Mouse (Mus musculus) embryonic facial prominence, embryonic 12.5 days (tissue): ENCODE data around the gene Gas2l3. TPM values are rescaled to one million over a fixed set of nuclear protein-coding genes. Genes with fewer than 3 reads are reported as not detected.

Source experiments
- ATAC-seq: fragments of 200-750 bp; cut with Nextera tagmentation; 2 replicates; pipeline ENCODE4 v1.8.0; 2017; ENCODE audit not compliant: insufficient number of reproducible peaks, insufficient read depth, low FRiP score, low TSS enrichment
- H3K27ac ChIP-seq: fragments of 300-500 bp; sonication (generic); 2 replicates; pipeline ENCODE4 v1.5.1; 2016; ENCODE audit warnings: mild to moderate bottlenecking
- H3K27me3 ChIP-seq: fragments of 300-500 bp; sonication (generic); 2 replicates; pipeline ENCODE4 v1.6.1; 2016; ENCODE audit warnings: mild to moderate bottlenecking, moderate library complexity
- H3K36me3 ChIP-seq: fragments of 300-500 bp; sonication (generic); 2 replicates; pipeline ENCODE4 v1.6.1; 2016; ENCODE audit warnings: mild to moderate bottlenecking
- H3K4me1 ChIP-seq: fragments of 300-500 bp; sonication (generic); 2 replicates; pipeline ENCODE4 v1.6.1; 2016
- H3K4me2 ChIP-seq: fragments of 300-500 bp; sonication (generic); replicated peaks from 2 replicates; pipeline ENCODE4 v1.6.1; 2016; ENCODE audit warnings: mild to moderate bottlenecking, moderate library complexity
- H3K4me3 ChIP-seq: fragments of 300-500 bp; sonication (generic); 2 replicates; pipeline ENCODE4 v1.5.1; 2016; ENCODE audit warnings: mild to moderate bottlenecking
- H3K9ac ChIP-seq: fragments of 300-500 bp; sonication (generic); 2 replicates; pipeline ENCODE4 v1.6.1; 2016; ENCODE audit warnings: mild to moderate bottlenecking, moderate library complexity
- H3K9me3 ChIP-seq: fragments of 300-500 bp; sonication (generic); 2 replicates; pipeline ENCODE4 v1.6.1; 2016; ENCODE audit warnings: mild to moderate bottlenecking, moderate library complexity
- WGBS: fragments of 180-500 bp; shearing (Covaris S2); methylation state at CpG from one replicate; pipeline ENCODE4 v1.1.7; 2016; 5-methylcytosine and 5-hydroxymethylcytosine counted together
- polyA plus RNA-seq: library from polyadenylated mRNA; unstranded; fragments of >200 nt; fragmentation: Nextera tagmentation; extraction: Ambion mirVana; gene quantifications from 2 replicates; pipeline ENCODE4 v1.2.1, GENCODE M21; 2016

Gene Gas2l3
- polyA plus RNA-seq, 1 experiment from 2014 or later, result 15.3 TPM

- Histone ChIP-seq H3K4me3 (no peak overlapping the region), H3K36me3 (no peaks in the 10 kb centered on the region), H3K4me1 (peaks cover 5% of the 10 kb centered on the region; the same call in 1 of the 2 replicates), H3K9me3 (no peaks in the 10 kb centered on the region), H3K4me2 (no peak overlapping the region), H3K9ac (no peak overlapping the region), H3K27ac (no peak overlapping the region), H3K27me3 (no peaks in the 10 kb centered on the region)
- ATAC-seq, result no peak
- WGBS, result 47% methylated on average over 4 of the region's 4 CpGs
Measured at GRCm38 (mm10) chr10:89391571-89392163, 52.1 kb downstream of the Gas2l3 start.

GRCm38 (mm10) chr10:89386461-89386860 lies 57.3 kb downstream of the Gas2l3 start:
- WGBS, result 92% methylated on average over 3 of the region's 3 CpGs

DNA sequence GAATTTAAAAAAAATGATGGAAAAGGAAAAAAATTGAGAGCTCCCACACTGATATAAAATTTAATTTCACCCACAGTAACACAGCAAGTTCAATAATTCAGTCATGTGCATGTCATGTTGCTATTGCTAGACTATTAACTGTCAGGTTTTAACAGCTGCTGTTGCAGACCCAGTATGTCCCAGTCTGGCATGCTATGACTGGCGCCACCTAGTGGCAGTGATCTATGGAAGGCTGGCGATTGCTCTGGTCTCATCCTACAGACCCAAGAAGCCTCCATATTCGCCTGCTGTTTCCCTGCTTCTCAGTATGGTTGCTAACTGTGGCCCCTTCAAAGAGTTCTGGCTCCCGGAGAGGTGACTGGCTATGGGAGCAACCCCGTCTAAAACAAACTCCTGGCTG lies 60.3 kb downstream of the Gas2l3 start:
- Histone ChIP-seq H3K27ac (no peak overlapping the region), H3K4me1 (no peaks in the 10 kb centered on the region), H3K27me3 (no peaks in the 10 kb centered on the region), H3K4me3 (no peak overlapping the region), H3K36me3 (no peaks in the 10 kb centered on the region), H3K9me3 (no peaks in the 10 kb centered on the region), H3K4me2 (no peak overlapping the region), H3K9ac (no peak overlapping the region)
- ATAC-seq, result no peak
- WGBS, result 9% methylated on average over 5 of the region's 5 CpGs

More at GRCm38 (mm10) chr10:89386461-89386860, 57.3 kb downstream of the Gas2l3 start:
- H3K27ac ChIP-seq, result no peak overlapping the region
- no peaks in the 10 kb centered on the region for H3K36me3 ChIP-seq
- H3K4me1 ChIP-seq, result no peaks in the 10 kb centered on the region
- H3K27me3 ChIP-seq, result no peaks in the 10 kb centered on the region
- no peak overlapping the region for H3K4me3 ChIP-seq
- no peak for ATAC-seq
- no peak overlapping the region for H3K4me2 ChIP-seq
- H3K9ac ChIP-seq, result no peak overlapping the region
- no peaks in the 10 kb centered on the region for H3K9me3 ChIP-seq

- Histone ChIP-seq H3K36me3 (no peaks in the 10 kb centered on the region), H3K27me3 (no peaks in the 10 kb centered on the region), H3K9ac (no peak overlapping the region), H3K9me3 (no peaks in the 10 kb centered on the region), H3K27ac (no peak overlapping the region), H3K4me1 (no peaks in the 10 kb centered on the region), H3K4me3 (no peak overlapping the region), H3K4me2 (no peak overlapping the region)
- no peak for ATAC-seq
- WGBS, result 76% methylated on average over 4 of the region's 4 CpGs
Measured at GRCm38 (mm10) chr10:89377750-89378149, 66.0 kb downstream of the Gas2l3 start.

DNA sequence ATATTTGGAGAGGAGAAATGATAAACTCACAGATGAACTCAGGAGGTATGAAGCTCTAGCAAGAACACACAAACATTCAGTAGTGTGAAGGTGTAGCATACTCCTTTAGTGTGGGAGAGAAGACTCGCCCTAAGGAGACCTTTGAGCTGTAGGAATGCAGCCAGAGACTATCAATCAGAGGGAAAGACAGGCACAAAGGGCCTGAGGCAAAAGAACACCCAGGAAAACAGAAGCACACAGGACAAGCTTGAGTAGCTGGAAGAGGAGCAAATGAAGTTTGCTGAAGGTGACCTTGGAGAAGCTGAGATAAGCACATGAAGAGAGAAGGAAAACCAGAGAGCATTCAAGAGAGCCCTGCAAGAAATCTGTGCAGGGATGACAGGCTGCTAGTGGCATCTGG lies 73.7 kb downstream of the Gas2l3 start:
- Histone ChIP-seq H3K27me3 (no peaks in the 10 kb centered on the region), H3K9ac (no peak overlapping the region), H3K4me1 (no peaks in the 10 kb centered on the region), H3K9me3 (no peaks in the 10 kb centered on the region), H3K4me3 (no peak overlapping the region), H3K27ac (no peak overlapping the region), H3K36me3 (no peaks in the 10 kb centered on the region), H3K4me2 (no peak overlapping the region)
- WGBS, result 47% methylated on average over 1 of the region's 1 CpGs
- ATAC-seq, result no peak

DNA sequence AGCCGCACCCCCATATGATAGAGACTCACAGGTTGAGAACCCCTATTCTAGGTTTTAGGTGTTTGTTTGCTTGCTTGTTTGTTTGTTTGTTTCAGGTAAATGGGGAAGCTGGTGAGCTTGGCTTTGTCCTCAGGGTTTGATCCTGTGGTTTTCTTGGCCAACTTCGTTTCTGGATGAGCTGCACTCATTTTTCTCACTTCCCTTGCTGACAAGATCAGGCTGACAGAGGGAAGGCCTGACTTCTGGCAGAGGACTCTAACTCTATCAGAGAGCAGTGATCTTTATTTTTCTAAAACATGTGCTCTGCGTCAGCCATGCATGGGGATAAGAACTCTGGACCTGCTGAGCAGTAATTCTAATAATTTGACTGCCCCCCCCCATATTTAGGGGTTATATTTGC lies 84.8 kb downstream of the Gas2l3 start:
- H3K36me3 ChIP-seq, result no peaks in the 10 kb centered on the region
- no peak for ATAC-seq
- no peak overlapping the region for H3K9ac ChIP-seq

More for the DNA sequence above, 84.8 kb downstream of the Gas2l3 start:
- no peaks in the 10 kb centered on the region for H3K4me1 ChIP-seq
- H3K4me3 ChIP-seq, result no peak overlapping the region
- no peaks in the 10 kb centered on the region for H3K9me3 ChIP-seq
- 78% methylated on average over 3 of the region's 3 CpGs for WGBS
- no peak overlapping the region for H3K27ac ChIP-seq
- no peak overlapping the region for H3K4me2 ChIP-seq
- H3K27me3 ChIP-seq, result no peaks in the 10 kb centered on the region

Other genes with a start within 250 kb of the Gas2l3 start
- gene Ano4, start 99.2 kb downstream of the Gas2l3 start, polyA plus RNA-seq, result 1.5 and 2.2 TPM in 2 replicates
- not detected in 2 replicates for gene Nr1h4, start 89.6 kb upstream of the Gas2l3 start, polyA plus RNA-seq
- gene Slc17a8, start 177.3 kb upstream of the Gas2l3 start, polyA plus RNA-seq, result 0.08 and 0.10 TPM in 2 replicates
- 9.0 and 10.8 TPM in 2 replicates for gene Scyl2, start 242.3 kb upstream of the Gas2l3 start, polyA plus RNA-seq